Mouse (Mus musculus) frontal cortex, adult (tissue): Measurements from ENCODE around the gene Nfkbid.
"Not testable (repeated sequence)": the region's sequence is repeated elsewhere in the genome, so short reads cannot be mapped to it uniquely, and the experiment has no call there.

Experiments
- ATAC-seq: cut with Nextera tagmentation; 2 replicates; pipeline ENCODE4 v1.9.2; 2017; ENCODE audit warnings: mild to moderate bottlenecking, moderate library complexity, mixed read lengths; ENCODE audit not compliant: low TSS enrichment

Nfkbid gene

GRCm38 (mm10) chr7:30463996-30464395 is 42.5 kb downstream of the Nfkbid start:
- 0 out of 2 replicates have a peak, but pooled peaks have one; percentile 44 for ATAC-seq

- ATAC-seq: no peak
These were observed 43.3 kb downstream of the Nfkbid start for GRCm38 (mm10) chr7:30464816-30465300.

- ATAC-seq: no peak
These were observed 50.9 kb downstream of the Nfkbid start for GRCm38 (mm10) chr7:30472411-30472810.

- no peak for ATAC-seq
These were observed 53.5 kb downstream of the Nfkbid start for GRCm38 (mm10) chr7:30474999-30475398.

GRCm38 (mm10) chr7:30476136-30476535 is 54.6 kb downstream of the Nfkbid start:
- ATAC-seq: not testable (repeated sequence)

- ATAC-seq: peak; percentile 86
These were observed 56.2 kb downstream of the Nfkbid start for GRCm38 (mm10) chr7:30477415-30478381.
